Mouse (Mus musculus): Measurements from ENCODE around the gene Gm29609. TPM values are rescaled to one million over a fixed set of nuclear protein-coding genes. Genes with fewer than 3 reads are reported as not detected.

Gene Gm29609
- polyA plus RNA-seq, 1 experiment from 2014 or later: 0.63 TPM

DNA sequence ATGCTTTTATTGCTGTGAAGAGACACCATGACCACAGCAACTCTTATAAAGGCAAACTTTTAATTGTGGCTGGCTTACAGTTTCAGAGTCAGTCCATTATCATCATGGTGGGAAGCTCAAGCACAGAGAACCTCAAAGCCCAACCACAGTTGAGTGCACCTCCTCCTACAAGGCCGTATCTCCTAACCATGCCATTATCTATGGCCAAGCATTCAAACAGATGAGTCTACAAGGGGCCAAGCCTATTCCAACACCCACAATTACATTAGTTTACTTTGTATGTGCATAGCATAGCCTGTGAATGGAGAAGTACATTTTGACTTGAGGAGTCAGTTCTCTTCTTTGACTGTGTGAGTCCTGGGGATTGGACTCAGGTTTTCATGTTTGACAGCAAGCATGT is 14.8 kb downstream of the Gm29609 start:
- no peaks in the 10 kb centered on the region for H3K9me3 ChIP-seq (replicated peaks; ENCODE audit: control insufficient read depth, low read length)
- no peak overlapping the region for H3K9ac ChIP-seq (ENCODE audit: low read length)
- WGBS: 70% methylated on average over 1 of the region's 1 CpGs
- H3K4me1 ChIP-seq (ENCODE audit: control insufficient read depth, insufficient read depth, low read length): no peaks in the 10 kb centered on the region
- no peak overlapping the region for H3K27ac ChIP-seq (ENCODE audit: low read length)
- no peak overlapping the region for H3K4me2 ChIP-seq (ENCODE audit: low read depth, low read length)
- ATAC-seq (replicated peaks; ENCODE audit: extremely low read depth, insufficient read depth, low FRiP score): no peak
- H3K27me3 ChIP-seq (ENCODE audit: control insufficient read depth, insufficient read depth, low read length): no peaks in the 10 kb centered on the region
- no peak overlapping the region for H3K4me3 ChIP-seq (ENCODE audit: low read length)
- peaks cover 63% of the 10 kb centered on the region for H3K36me3 ChIP-seq (ENCODE audit: control insufficient read depth, insufficient read depth)

DNA sequence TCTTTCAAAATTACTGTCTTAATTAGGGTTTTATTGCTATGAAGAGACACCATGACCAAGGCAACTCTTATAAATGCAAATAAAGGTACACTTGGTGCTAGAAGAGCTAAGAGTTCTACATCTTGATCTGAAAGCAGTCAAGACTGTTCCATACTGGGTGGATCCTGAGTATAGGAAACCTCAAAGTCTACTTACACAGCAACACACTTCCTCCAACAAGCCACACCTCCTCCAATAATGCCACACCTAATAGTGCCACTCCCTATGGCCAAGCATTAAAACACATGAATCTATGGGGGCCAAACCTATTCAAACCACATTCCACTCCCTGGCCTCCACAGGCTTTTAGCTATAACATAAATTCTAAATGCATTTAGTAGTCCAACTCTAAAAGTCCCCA is 17.2 kb downstream of the Gm29609 start:
- H3K4me3 ChIP-seq (ENCODE audit: low read length): no peak overlapping the region
- no peak overlapping the region for H3K9ac ChIP-seq (ENCODE audit: low read length)
- no peak for ATAC-seq (replicated peaks; ENCODE audit: extremely low read depth, insufficient read depth, low FRiP score)
- no peak overlapping the region for H3K4me2 ChIP-seq (ENCODE audit: low read depth, low read length)
- H3K9me3 ChIP-seq (replicated peaks; ENCODE audit: control insufficient read depth, low read length): no peaks in the 10 kb centered on the region
- no peaks in the 10 kb centered on the region for H3K27me3 ChIP-seq (ENCODE audit: control insufficient read depth, insufficient read depth, low read length)
- H3K36me3 ChIP-seq (ENCODE audit: control insufficient read depth, insufficient read depth): peaks cover 62% of the 10 kb centered on the region
- H3K27ac ChIP-seq (ENCODE audit: low read length): no peak overlapping the region
- no peaks in the 10 kb centered on the region for H3K4me1 ChIP-seq (ENCODE audit: control insufficient read depth, insufficient read depth, low read length)

DNA sequence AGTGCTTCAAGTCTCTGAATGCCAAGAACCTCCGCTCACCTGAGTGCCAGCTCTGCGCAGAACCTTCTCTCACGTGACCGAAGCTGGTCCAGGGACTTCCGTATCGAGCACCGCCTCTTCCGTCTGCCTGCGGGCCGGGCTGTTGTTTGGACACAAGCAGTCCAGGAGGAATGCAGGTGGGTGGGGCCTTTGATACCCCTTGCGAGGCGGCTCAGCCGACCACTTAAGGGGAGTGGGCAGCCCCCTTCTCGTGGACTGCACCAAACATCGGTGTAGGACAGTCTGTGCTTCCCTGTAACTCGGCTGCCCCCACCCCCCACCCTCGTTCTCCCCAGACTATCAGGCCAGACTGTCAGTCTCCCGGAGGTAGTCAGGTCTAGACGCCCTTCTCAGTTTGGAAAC is 25.6 kb downstream of the Gm29609 start, which contains the start of gene Mpv17:
TSS of gene Mpv17 (minus strand) at position 100 of the 402 bp plus-strand sequence.
- H3K36me3 ChIP-seq (ENCODE audit: control insufficient read depth, insufficient read depth): peaks cover 26% of the 10 kb centered on the region

DNA sequence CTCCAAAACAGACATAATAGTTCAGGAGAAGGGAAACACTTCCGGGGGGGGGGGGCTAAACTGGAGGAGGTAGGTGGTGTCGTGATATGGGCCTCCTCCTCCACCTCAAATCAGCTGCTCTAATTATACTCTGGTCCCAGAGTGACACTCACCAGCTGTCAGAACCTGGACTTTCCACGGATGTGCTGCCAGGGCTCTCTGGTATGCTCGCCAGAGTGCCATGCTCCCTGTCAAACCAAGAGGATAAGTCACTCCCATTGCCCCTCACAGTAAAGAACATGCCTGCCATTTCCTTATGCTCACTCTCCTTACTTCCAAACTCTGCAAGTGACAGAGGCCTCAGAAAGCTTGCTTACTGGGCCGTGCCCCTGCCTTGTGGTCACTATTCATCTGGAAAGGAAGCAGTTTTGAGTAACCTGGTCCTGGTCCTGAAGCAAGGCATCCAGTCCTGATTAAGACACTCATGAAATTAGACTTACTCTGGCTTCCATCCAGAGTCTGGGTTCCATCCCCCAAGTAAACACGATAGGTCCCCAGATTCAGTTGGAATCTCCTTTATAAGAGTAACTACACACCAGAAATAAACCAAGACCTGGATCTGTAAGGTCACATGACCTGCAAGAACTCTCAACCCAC is 26.1 kb downstream of the Gm29609 start:
- Histone ChIP-seq H3K9ac (ENCODE audit: low read length) (peak overlapping the region; percentile 87), H3K36me3 (ENCODE audit: control insufficient read depth, insufficient read depth) (peaks cover 21% of the 10 kb centered on the region), H3K4me2 (ENCODE audit: low read depth, low read length) (peak overlapping the region; percentile 74), H3K4me3 (ENCODE audit: low read length) (peak overlapping the region; percentile 78), H3K9me3 (replicated peaks; ENCODE audit: control insufficient read depth, low read length) (no peaks in the 10 kb centered on the region), H3K27ac (ENCODE audit: low read length) (peak overlapping the region; percentile 66), H3K4me1 (ENCODE audit: control insufficient read depth, insufficient read depth, low read length) (peaks cover 13% of the 10 kb centered on the region), H3K27me3 (ENCODE audit: control insufficient read depth, insufficient read depth, low read length) (no peaks in the 10 kb centered on the region)
- ATAC-seq (replicated peaks; ENCODE audit: extremely low read depth, insufficient read depth, low FRiP score): peak; percentile 38
- 27% methylated on average over 6 of the region's 6 CpGs for WGBS

More for the DNA sequence above, 25.6 kb downstream of the Gm29609 start, which contains the start of gene Mpv17:
- H3K4me3 ChIP-seq (ENCODE audit: low read length): peak within 1 kb of the TSS; percentile 78
- H3K9me3 ChIP-seq (replicated peaks; ENCODE audit: control insufficient read depth, low read length): no peaks in the 10 kb centered on the region
- peak; percentile 91 for ATAC-seq (replicated peaks; ENCODE audit: extremely low read depth, insufficient read depth, low FRiP score)
- peak within 1 kb of the TSS; percentile 87 for H3K9ac ChIP-seq (ENCODE audit: low read length)
- peak within 1 kb of the TSS; percentile 66 for H3K27ac ChIP-seq (ENCODE audit: low read length)
- H3K4me1 ChIP-seq (ENCODE audit: control insufficient read depth, insufficient read depth, low read length): peaks cover 13% of the 10 kb centered on the region
- under 1% methylated on average over 19 of the region's 19 CpGs for WGBS
- H3K27me3 ChIP-seq (ENCODE audit: control insufficient read depth, insufficient read depth, low read length): no peaks in the 10 kb centered on the region
- peak within 1 kb of the TSS; percentile 74 for H3K4me2 ChIP-seq (ENCODE audit: low read depth, low read length)

DNA sequence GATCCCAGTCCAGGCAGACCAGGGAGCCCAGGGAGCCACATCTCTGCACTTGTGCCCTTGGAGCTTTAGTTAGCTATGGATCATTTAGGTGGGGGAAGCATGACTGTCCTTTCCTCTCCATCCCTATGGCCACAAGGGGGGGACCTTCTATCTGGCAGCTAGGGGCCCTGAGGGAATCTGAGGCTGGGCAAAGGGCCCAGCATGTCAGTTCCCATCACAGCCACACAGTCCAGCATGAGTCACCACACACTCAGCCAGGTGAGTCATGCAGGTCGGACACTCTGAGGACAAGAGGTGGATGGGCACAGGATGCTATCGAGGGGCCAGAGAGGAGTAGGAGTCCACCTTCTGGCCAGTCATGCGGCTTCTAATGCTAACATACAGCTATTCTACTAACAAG is 28.0 kb downstream of the Gm29609 start:
- Histone ChIP-seq H3K4me1 (ENCODE audit: control insufficient read depth, insufficient read depth, low read length) (peaks cover 13% of the 10 kb centered on the region), H3K36me3 (ENCODE audit: control insufficient read depth, insufficient read depth) (peaks cover 3% of the 10 kb centered on the region), H3K27me3 (ENCODE audit: control insufficient read depth, insufficient read depth, low read length) (no peaks in the 10 kb centered on the region), H3K9ac (ENCODE audit: low read length) (no peak overlapping the region), H3K4me2 (ENCODE audit: low read depth, low read length) (no peak overlapping the region), H3K4me3 (ENCODE audit: low read length) (no peak overlapping the region), H3K27ac (ENCODE audit: low read length) (no peak overlapping the region), H3K9me3 (replicated peaks; ENCODE audit: control insufficient read depth, low read length) (no peaks in the 10 kb centered on the region)
- 0 out of 2 replicates have a peak, but pooled peaks have one; percentile 35 for ATAC-seq (replicated peaks; ENCODE audit: extremely low read depth, insufficient read depth, low FRiP score)
- WGBS: 72% methylated on average over 3 of the region's 3 CpGs

DNA sequence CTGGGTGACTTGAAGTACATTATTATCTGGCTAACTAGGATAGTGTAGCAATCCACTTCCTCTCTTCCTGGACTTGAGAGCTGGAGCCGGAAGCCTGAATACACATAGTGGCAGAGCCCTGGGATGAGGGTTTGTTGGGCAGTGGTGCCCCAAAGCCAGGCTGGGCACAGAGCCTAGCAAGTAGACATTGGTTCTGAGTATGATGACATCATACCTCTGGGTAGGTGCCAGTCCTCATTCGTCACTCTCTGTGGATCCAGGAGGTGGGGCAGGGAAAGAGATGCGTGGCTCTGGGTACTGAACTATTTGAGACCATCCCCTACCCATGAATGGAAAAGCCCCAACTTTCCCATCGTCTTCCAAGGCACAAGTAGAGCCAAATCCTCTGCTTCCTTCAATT is 29.9 kb downstream of the Gm29609 start:
- H3K9me3 ChIP-seq (replicated peaks; ENCODE audit: control insufficient read depth, low read length): no peaks in the 10 kb centered on the region
- ATAC-seq (replicated peaks; ENCODE audit: extremely low read depth, insufficient read depth, low FRiP score): no peak
- 66% methylated on average over 4 of the region's 4 CpGs for WGBS
- H3K4me2 ChIP-seq (ENCODE audit: low read depth, low read length): no peak overlapping the region
- no peak overlapping the region for H3K4me3 ChIP-seq (ENCODE audit: low read length)
- H3K36me3 ChIP-seq (ENCODE audit: control insufficient read depth, insufficient read depth): peaks cover 11% of the 10 kb centered on the region
- H3K27ac ChIP-seq (ENCODE audit: low read length): no peak overlapping the region
- no peaks in the 10 kb centered on the region for H3K27me3 ChIP-seq (ENCODE audit: control insufficient read depth, insufficient read depth, low read length)
- peaks cover 13% of the 10 kb centered on the region for H3K4me1 ChIP-seq (ENCODE audit: control insufficient read depth, insufficient read depth, low read length)
- H3K9ac ChIP-seq (ENCODE audit: low read length): no peak overlapping the region

DNA sequence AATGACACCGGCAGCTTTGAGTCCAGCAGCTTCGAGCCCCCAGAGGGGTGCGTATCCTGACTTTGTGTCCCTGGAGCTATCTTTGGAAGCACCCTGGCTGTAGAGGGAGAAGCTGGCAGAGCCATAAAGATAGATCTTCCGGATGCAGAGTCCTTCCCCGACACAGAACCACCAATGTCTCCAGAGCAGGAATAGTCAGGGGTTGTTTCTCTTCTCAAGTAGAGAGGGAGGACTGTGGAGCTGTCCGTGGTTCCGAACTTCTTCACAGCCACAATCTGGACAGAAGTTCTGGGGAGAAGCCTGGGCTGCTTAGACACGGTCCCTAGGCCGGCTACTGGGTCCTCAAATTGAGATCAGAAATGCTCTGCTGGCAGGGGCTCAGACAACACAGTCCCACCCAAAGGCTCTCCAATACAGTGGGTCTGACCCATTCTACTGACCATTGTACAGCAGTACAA is 40.7 kb downstream of the Gm29609 start:
- Histone ChIP-seq H3K4me3 (ENCODE audit: low read length) (peak overlapping the region; percentile 31), H3K9ac (ENCODE audit: low read length) (no peak overlapping the region), H3K27ac (ENCODE audit: low read length) (no peak overlapping the region), H3K4me1 (ENCODE audit: control insufficient read depth, insufficient read depth, low read length) (peaks cover 17% of the 10 kb centered on the region), H3K4me2 (ENCODE audit: low read depth, low read length) (peak overlapping the region; percentile 58), H3K9me3 (replicated peaks; ENCODE audit: control insufficient read depth, low read length) (no peaks in the 10 kb centered on the region), H3K36me3 (ENCODE audit: control insufficient read depth, insufficient read depth) (peaks cover 10% of the 10 kb centered on the region), H3K27me3 (ENCODE audit: control insufficient read depth, insufficient read depth, low read length) (peaks cover 47% of the 10 kb centered on the region)
- 9% methylated on average over 9 of the region's 9 CpGs for WGBS
- 0 out of 2 replicates have a peak, but pooled peaks have one; percentile 14 for ATAC-seq (replicated peaks; ENCODE audit: extremely low read depth, insufficient read depth, low FRiP score)

DNA sequence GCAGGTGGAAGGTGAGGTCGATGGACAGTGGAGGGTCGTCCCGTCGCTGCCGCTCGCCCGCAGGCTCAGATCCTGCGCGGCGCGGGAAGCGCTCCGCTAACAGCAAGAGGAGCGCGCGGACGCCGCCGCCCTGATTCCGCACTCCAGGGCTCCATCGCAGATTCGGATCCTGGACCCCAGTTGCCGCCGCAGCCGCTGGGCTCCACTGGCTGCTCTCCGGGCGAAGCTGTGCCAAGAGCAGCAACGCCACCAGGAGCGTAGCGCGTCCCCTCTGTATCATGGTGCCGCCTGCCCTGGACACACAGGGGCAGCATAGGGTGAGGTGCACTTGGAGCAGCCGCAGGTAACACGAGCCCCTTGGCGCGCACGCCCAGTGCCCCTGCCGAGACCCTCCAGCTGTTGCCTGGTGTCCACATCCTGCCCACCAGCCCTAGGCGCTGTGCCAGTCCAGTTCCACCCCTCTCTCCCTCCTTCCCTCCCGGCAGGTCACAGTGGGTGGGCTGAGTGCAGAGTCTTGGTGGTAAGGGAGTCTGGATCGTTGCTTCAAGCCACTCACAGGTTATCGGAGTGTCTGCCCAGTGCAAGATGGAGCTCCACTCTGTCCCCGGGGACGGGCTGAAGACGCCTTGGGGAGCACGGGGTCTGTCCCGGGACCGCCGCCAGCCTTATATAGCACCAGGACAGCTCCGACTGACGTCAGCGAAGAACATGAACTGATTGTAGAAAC is 41.3 kb downstream of the Gm29609 start, which contains the start of gene Ucn:
TSS of gene Ucn (minus strand) at position 589 of the 727 bp plus-strand sequence.
- no peaks in the 10 kb centered on the region for H3K9me3 ChIP-seq (replicated peaks; ENCODE audit: control insufficient read depth, low read length)
- H3K9ac ChIP-seq (ENCODE audit: low read length): no peak within 1 kb of the TSS
- WGBS: 2% methylated on average over 52 of the region's 52 CpGs
- peaks cover 17% of the 10 kb centered on the region for H3K4me1 ChIP-seq (ENCODE audit: control insufficient read depth, insufficient read depth, low read length)
- H3K27me3 ChIP-seq (ENCODE audit: control insufficient read depth, insufficient read depth, low read length): peaks cover 47% of the 10 kb centered on the region
- ATAC-seq (replicated peaks; ENCODE audit: extremely low read depth, insufficient read depth, low FRiP score): 0 out of 2 replicates have a peak, but pooled peaks have one; percentile 49
- peak within 1 kb of the TSS; percentile 31 for H3K4me3 ChIP-seq (ENCODE audit: low read length)
- H3K27ac ChIP-seq (ENCODE audit: low read length): no peak within 1 kb of the TSS
- H3K4me2 ChIP-seq (ENCODE audit: low read depth, low read length): peak within 1 kb of the TSS; percentile 58
- peaks cover 10% of the 10 kb centered on the region for H3K36me3 ChIP-seq (ENCODE audit: control insufficient read depth, insufficient read depth)

DNA sequence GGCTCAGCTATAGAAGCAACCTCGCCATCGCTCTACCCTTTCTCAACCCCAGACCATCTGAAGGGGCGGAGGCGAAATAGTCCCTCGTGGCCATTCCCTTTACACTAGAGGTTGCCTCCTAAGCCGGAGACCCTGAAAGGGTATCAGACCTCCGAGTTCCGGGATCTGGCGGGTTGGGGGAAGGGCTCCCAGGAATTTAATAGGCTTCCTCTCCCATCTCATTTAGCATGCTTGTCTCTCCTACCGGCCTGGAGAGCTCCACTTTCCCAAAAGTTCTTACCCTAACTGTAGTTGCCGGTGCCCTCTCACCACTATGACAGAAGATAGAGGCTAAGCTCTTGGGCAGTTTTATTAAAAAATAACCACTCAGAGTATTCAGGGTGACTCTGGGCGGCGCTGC is 42.1 kb downstream of the Gm29609 start:
- Histone ChIP-seq H3K4me3 (ENCODE audit: low read length) (peak overlapping the region; percentile 31), H3K27ac (ENCODE audit: low read length) (no peak overlapping the region), H3K9ac (ENCODE audit: low read length) (no peak overlapping the region), H3K4me1 (ENCODE audit: control insufficient read depth, insufficient read depth, low read length) (peaks cover 17% of the 10 kb centered on the region), H3K27me3 (ENCODE audit: control insufficient read depth, insufficient read depth, low read length) (peaks cover 47% of the 10 kb centered on the region), H3K36me3 (ENCODE audit: control insufficient read depth, insufficient read depth) (peaks cover 7% of the 10 kb centered on the region), H3K4me2 (ENCODE audit: low read depth, low read length) (peak overlapping the region; percentile 58), H3K9me3 (replicated peaks; ENCODE audit: control insufficient read depth, low read length) (no peaks in the 10 kb centered on the region)
- ATAC-seq (replicated peaks; ENCODE audit: extremely low read depth, insufficient read depth, low FRiP score): no peak
- WGBS: 4% methylated on average over 13 of the region's 13 CpGs
